Mouse (Mus musculus): ENCODE results near the gene Dhx15.

Gene Dhx15

DNA sequence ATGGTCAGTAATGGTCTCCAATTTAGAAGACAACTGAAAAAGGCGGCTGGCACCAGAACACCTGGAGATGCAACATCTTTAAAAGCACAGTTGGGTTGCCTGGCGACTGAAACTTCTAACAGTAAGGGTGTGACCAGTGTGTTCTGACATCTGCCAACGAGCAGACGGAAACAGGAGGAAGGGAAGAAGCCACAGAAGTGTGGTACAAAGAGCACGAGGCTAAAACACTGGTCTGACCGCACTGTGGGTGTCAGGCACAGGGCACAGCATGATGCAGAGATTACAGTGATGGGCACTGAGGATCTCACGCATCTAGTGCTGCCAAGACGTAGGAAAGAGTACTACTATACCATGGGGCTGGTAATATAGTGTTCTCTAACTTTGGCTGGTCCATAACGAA is 48.4 kb downstream of the Dhx15 start:
- no peak for DNase-seq

DNA sequence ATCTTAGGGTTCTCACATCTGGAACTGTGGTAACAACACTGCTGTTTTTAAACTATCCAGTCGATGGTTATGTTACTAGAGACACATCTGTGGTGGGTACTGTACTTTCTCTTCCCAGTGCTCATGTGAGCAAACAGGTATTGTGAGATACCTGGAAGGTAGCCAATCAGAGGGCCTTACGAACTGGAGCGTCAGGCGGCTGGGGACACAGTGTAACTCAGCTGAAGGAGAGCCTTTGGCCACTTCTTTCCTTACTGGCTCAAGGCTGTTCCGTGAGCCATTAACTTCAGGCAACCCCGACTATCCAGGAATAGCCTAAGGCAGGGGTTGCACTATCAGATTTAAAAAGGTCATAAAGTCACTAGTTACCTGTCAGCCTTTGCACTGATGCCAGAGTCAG is 51.5 kb downstream of the Dhx15 start:
- no peak for DNase-seq

DNA sequence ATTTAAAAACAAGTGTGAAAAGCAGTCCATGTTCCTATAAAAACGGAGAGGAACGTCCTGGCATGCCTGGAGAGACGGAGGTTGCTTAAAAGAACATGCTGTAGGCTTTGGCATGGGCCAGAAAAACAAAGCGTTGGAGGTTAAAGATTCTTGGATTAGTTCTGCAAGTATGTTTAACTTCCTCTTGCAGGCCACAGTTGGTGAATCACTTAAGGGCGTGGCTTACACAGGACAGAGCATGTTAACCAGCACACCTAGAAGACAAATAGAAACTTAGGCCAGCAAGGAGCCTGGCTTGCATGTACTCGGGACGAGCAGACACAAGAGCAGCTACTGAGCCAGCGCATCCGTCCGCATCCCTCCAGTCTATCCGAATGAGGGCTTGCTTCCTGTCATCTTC is 52.2 kb downstream of the Dhx15 start:
- DNase-seq: no peak

DNA sequence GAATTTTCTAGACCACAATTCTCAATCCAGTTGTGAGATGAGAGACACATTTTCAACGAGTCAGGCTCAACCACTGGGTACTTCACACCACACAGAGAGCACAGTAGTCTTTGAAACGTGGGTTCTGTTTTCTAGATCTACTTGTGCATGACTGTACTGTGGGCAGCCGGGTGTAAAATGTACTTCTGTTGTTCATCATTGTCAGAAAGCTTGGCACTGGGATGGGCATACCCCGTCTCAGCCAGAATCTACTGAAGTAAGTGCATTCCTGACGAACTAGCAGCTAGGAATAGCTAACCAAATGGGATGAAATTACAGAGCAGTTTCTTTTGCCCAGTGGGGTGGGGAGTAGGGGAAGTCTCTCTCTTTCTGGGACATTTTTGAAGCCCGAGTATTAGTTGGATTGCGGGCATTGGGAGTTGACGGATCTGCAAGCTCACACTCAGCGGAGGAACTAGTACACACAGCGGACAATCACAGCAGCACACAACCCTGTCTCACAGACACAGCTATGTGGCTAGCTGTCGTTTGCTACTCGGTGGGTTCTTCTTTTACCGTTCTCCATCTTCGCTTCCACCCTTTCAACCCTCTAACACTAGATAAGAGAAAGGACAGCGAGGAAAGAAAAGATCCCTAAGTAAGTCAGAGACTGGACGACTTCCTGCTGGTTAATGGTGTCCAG is 54.7 kb downstream of the Dhx15 start:
- DNase-seq: no peak

DNA sequence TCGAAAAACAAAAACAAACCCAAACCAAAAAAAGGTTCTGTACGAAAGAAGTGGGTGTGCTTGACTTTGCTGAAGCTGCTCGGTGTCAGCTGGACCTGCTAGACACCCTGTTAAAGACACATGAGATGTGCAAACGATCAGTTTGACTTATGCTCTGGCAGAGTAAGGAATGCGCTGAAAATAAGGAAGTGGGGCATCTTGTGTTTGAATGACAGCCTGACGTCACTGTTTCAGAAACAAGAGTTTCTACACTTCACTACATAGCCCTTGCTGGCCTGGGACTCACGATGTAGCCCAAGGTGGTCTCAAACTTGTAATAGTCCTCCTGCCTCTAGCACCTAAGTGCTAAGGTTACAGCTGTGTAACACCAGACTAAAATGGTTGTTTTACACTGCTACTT is 57.5 kb downstream of the Dhx15 start:
- DNase-seq: no peak

DNA sequence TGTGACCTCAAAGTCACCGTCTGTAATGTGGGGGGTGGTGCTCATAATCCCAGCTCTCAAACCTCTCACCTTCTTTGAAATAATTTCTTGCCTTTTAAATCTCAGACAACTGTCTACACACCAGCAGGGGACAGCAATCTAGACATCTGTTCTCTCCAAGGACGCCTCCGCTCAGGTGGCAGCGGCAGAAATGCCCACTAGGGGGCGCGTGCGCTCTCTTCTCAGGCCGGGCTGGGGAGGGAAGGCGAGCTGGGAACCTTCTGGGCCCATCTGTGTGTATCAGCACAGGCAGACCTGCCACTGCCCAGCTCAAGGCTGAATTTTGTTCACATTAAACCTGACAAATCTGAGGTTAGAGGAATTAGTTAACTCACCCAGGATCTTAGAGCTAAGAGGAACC is 58.2 kb downstream of the Dhx15 start:
- DNase-seq: peak; percentile 36 to 53

DNA sequence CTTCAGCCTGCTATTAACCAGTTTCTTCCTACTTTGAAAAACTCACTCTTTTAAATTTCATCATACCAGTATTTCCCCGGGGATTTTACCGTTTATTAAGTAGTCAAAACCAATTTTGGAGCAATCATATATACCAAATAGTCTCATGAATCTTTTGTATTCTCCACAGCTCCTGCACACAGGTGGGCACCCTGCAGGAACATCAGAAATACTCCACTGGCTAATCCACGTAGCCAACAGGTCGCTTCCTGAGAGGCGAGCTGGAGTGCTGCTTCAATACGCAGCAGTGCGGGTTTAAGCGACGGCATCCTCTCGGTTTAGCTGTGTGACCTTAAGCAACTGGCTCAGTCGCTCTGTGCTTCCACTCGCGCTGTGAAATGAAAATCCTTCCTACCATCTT is 58.9 kb downstream of the Dhx15 start:
- DNase-seq: no peak

DNA sequence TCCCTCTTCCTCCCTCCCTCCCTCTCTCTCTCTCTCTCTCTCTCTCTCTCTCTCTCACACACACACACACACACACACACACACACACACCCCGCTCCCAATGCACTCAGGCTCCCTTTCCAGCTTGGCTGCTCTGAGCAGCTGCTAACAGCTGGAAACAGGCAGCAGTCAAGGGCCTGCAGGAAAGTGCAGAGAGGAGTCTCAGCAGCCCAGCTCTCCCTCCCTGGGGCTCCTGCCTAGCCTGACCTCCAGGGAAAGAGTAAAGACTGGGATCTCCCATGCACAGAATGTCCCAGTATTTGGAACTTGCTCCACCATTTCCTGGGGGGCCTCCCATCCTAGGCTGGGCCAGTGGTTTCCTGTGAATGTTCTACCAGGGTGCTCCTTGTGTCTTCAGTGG is 59.8 kb downstream of the Dhx15 start:
- DNase-seq: no peak

DNA sequence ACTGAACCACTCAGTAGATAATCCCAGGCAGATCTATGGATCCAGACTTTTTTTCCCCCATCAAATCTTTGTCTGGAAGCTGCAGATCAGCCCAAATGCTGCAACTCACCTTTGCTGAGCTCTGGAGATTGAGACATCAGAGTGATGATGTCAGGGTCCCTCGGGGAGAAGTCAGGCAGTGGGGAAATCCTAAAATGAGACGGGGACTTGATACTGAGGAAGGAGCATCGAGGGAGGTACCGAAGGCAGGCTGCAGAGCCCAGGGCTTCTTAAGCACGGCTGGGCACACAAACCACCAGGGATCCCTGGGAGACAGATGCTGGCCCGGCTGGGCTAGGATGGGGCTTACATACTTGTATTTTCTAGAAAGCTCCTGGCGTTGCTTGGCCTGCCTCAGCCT is 64.1 kb downstream of the Dhx15 start:
- DNase-seq: no peak

DNA sequence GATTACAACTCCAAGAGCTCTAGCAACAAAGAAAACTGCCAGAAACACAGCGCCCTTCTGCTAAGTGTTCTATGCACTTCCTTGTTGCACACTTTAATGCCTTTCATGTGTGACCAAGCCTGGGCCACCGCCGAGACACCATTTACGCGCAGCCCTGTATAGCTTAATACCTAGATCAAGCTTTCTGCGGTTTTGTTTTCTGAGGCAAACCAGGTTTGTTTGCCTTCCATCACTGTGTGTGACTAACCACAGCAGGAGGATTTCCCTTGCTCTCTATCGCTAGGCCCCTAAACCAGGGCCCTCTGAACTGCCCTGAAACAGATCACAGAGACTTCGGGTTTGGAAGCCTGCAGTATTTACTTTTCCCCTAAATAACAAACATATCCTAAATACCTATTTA is 64.5 kb downstream of the Dhx15 start:
- DNase-seq: no peak

DNA sequence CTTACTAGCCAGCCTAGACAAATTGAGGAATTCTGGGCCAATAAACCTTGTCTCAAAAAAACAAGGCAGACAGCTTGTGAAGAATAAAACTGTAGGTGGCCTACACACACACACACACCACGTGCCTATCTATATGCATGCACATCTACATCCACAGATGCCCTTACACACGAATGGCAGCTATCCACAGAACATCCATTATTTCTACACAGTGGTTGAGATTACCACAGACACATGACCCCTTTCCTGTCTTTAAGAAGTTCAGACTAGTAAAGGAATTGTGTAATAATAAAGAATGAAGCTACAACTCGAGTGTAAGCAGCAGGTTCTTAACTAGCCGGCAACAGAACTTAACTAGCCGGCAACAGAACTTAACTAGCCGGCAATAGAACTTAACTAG is 68.2 kb downstream of the Dhx15 start:
- DNase-seq: no peak

DNA sequence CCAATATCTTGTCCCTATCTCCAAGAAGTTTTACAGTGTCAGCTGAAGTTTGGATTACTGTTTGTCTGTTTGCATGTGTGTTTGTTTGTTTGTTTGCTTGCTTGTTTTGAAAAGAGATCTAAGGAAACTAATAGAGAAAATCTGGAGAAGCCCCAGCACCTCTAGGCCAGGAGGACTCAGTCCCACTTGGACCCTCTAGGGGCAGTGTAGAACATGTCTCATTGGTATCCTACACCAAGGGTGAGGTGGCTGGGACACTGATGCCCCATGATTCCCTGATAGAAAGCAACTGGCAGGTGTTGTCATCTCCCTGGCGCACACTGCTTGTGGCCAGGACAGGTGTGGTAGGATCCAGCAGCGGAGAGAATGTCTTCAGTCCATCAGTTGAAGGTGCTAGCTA is 70.5 kb downstream of the Dhx15 start:
- DNase-seq: no peak

DNA sequence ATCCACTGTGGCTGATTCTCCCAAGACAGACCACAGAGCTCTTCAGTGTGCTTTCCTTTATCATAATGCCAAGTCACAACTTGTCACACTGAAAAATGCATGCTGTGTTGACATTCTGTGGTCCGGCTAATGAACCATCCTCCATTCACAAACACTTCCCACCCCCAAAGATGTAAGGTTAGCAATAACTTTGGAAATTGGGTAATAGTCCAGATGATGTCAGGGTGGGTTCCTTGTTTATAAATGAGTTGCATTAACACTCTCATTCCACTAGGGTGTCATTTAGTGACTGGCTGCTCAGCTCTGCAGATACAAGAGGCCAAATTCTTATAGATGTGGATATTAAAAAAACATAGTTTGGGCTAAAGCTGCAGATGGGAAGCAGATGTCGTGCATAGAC is 71.1 kb downstream of the Dhx15 start:
- DNase-seq: no peak

DNA sequence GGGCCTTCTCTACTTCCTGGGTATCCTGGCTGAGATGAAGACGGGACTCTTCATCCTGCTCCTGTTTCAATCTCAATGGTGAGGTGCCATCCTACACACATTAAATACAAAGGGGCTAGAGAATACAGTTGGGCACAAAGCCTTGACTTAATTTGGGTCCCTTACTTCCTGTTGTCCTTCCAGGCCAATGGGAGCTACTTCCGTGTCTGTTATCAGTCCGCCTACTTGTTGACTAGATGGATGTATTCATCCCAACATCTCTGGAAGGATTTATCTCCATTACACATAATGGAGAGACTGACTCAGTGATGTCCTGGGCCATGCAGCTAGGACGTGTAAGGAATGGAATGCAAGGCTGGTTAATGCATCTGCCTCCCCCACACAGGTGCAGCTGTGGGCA is 72.5 kb downstream of the Dhx15 start:
- DNase-seq: no peak

DNA sequence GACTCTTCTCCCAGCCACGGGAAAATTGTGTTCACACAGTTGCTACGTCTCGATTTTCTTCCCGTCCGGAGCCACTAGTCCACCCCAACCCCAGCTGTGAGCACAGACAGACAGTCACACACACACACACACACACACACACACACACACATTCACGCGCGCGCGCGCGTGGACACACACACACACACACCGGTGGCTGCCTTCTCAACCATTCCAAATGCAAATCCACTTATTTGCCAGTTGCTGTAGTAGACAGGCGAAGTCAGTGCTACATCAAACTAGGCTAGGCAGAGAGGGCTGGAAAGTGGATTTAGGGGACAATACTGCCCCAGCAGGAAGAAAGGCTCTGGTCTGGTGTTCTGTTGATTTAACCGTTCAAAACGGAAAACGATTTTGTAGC is 73.9 kb downstream of the Dhx15 start:
- DNase-seq: no peak

DNA sequence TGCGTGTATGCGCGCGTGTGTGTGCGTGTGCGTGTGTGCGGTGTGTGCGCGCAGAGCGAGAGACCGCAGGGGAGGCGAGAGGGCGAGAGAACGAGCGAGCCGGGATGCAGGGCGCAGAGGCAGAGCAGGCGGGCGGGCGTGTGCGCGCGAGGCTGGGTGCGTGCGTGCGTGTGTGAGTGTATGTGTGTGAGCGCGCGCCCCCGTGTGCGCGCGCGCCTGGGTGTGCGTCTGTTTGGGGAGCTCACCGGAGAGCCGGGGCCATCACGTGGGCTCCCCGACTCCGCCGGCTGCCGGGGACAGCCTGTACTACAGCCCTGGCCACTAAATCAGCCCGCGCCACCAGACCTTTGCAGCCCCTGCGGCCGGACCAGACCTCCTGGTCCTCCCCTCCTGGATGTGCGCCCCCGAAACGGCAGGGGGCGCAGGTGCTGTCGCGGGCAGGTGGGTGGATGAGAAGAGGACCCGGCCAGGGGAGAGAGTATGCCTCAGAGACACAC is 74.4 kb downstream of the Dhx15 start:
- DNase-seq: peak; percentile 43 to 56

DNA sequence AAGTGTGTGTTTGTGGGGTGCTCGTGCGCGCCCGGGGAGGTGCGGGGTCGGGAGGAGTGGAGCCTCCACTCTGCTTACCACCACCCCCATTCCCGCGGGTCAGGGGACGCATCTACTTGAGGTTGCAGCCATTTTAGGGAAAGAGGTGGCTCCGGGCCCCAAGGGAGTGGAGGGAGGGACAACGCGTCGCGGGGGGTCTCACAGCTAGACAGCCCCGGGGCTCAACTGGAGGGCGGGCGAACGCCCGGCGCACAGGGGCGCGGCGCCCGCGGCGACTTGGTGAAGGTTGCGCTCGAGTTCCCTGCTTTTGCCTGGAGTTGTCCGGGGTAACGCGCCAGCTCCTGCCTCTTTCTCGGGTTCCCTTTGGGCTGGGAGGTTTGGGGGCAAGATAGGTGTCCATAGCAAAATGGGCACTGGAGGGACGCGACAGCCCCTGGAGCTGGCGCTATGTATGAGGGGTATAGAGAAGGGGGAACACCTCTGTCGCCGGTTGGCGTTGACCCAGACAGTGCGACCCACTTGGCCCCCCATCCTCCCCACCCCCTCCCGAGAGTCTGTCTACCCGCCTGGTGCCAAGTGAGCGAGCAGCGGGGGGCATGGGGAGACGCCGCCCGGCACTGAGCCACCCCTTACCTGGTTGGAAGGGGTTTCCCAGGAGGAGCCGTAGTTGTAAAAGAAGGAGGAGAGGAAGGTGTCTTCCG is 75.4 kb downstream of the Dhx15 start:
- DNase-seq: no peak

DNA sequence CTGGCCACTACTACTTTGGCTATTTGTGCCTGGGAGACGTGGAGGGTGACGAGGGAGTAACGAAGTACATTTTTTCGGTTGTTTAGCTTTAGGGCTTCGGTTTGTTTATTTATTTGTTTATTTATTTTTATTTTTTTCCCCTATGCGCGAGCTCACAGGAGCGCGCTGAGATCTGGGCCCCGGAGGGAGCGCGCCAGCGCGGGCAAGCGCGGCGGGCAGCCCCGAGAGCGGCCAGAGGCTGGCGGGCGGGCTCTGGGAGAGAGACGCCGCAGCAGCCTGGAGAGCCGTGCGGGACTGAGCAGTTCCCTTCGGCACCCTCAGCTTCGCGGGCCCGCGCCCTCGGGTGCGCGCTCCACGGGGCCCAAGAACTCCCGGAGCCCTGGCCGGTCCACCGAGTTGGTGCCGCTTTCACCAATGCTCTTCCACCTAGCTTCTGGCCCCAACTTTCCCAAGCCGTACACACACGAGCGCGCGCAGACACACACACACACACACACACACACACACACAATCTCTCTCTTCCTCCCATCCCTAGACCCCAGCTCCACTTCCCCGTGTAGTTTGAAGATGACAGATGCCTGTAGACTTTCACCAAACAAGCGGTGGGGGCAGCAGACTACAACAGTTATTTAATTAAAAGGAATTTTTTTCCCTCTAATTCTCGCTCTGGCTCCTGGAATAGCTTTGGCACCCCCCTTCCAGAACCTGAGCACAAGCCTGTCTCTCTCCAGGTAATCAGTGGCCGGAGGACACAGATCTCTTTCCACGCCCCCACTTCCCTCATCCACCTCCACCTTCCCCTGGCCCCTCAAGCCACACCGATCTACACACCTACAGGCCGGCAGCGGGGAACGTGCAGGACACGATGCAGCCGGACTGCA is 76.2 kb downstream of the Dhx15 start:
- no peak for DNase-seq

DNA sequence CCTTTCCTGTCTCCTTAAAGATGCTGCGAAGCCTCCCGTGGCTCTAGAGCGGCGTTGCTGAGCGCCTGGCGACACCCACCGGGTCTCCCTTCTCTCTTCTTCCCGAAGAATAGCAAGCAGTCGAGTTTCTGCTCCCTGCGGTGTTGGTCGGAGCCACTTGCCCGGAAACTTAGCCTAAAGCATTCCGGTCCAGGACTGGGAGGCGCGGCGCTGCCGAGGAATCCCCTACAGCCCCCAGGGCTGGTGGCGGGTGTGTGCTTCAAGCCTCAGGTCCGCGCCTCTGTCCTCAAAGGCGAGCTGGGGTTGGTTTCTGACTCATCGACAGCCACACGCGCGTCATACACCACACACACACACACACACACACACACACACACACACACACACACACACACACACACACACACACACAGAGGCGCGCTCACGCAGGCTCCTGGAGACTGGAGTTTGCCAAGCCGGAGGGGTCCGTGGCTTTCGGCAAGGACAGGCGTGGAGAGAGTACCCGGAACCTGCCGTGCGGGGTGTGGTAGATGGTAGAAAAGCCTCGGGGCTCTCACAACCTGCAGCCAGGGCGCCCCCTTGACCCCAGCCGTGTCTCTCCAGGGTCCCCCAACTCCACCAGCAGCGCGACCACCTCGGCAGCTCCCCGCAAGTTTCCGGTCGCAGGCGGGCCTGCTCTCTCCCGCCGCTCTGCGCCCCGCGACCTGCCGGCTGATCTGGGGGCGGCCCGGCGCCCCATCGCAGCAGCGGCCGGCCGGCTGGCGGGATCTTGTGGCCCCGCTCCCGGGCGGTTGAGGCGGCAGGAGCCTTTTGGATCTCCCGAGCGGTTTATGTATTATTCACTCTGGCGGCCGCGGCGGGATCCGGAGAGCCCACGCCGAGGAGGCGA is 77.1 kb downstream of the Dhx15 start:
- no peak for DNase-seq

DNA sequence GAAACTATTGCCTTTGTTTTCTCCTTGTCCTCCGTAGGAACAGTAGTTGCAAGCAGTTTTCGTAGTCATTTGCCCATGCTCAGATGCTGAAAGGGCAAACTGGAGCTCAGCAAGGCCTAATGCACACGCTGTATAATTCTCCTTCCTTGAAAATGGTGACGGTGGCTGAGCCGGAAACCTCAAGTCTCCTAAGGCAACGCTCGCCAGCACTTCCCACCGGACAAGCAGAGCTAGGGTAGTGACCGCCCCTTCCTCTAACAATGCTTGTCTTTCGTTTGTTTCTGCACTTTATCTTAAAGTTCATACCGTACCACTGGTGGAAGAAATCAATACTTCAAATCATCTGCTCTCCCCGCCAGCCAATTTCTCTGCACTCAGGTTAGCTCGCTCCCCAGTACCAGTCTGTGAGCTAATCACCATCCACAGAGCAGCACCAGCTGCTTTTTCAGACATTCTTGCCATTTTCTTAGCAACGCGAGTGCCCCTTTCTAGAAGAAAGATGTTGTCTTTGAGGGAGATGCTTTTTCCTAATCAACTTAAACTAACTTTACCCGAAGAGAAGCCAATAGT is 78.0 kb downstream of the Dhx15 start:
- DNase-seq: no peak

DNA sequence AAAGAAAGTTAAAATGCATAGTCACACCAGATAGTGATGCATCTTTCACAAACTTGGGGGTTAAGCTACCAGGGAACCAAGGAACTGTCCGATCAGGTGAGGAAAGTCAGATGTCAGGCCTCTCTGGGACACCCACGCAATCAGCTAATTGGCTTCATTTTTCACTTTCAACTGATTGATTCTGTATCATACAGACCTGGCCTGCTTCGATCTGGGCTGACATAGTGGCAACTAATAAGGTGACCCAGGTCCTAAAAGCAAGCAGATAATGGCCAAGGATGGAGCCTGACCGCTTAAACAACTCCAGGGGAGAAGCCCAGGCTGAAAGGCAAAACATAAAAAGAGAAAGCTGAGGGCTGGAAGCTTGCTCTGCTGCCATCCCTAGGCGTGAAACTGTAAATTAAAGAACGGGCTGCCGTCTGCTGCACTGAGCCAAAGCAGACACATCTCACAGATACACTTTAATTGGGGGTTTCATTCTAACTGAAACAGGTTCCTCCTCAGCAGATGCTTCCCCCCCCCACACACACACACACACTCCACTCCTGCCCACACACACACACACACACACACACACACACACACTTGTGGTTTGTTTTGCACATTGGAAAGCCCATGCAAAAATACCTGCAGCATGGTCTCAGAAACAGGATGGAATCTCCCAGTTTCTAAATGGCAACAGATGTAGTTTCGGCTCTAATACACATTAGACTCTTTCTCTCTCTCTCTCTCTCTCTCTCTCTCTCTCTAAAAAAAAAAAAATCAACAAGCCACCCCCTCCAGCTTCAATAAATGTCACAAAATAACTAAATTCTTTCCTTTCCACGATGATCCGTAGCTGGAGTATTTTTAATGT is 79.3 kb downstream of the Dhx15 start:
- no peak for DNase-seq
